Mouse (Mus musculus) heart, embryonic 14.5 days (tissue): ENCODE measurements around the gene Etv4. TPM values are rescaled to one million over a fixed set of nuclear protein-coding genes. Genes with fewer than 3 reads are reported as not detected.

Experiments
- ATAC-seq: fragments of 200-750 bp; cut with Nextera tagmentation; 2 replicates; pipeline ENCODE4 v1.8.0; 2017; ENCODE audit warnings: low read depth, moderate TSS enrichment; ENCODE audit not compliant: insufficient number of reproducible peaks, insufficient read depth, low FRiP score
- H3K27ac ChIP-seq, 2 experiments: fragments of 200-500 bp in 1 of 2; fragments of 300-500 bp in 1 of 2; sonication (generic) in 1 of 2; replicated peaks in 1 of 2; 2 replicates each; pipeline ENCODE4 v1.5.1; 2012 to 2014; ENCODE audit warnings: low read depth in 2 of 2, low read length in 2 of 2, control low read depth in 1 of 2, mild to moderate bottlenecking in 1 of 2, mixed read lengths in 1 of 2; ENCODE audit not compliant: control insufficient read depth in 1 of 2, insufficient read depth in 1 of 2
- H3K27me3 ChIP-seq: fragments of 300-500 bp; sonication (generic); 2 replicates; pipeline ENCODE4 v1.6.1; 2014; ENCODE audit warnings: mild to moderate bottlenecking, low read length, control low read depth; ENCODE audit not compliant: control insufficient read depth, insufficient read depth
- H3K36me3 ChIP-seq: fragments of 300-500 bp; sonication (generic); 2 replicates; pipeline ENCODE4 v1.6.1; 2014; ENCODE audit warnings: mild to moderate bottlenecking, control low read depth, low read length, mixed read lengths; ENCODE audit not compliant: control insufficient read depth, insufficient read depth
- H3K4me1 ChIP-seq, 2 experiments: fragments of 200-500 bp in 1 of 2; fragments of 300-500 bp in 1 of 2; sonication (generic) in 1 of 2; 2 replicates each; pipeline ENCODE4 v1.6.1; 2012 to 2014; ENCODE audit warnings: low read length in 2 of 2, control low read depth in 1 of 2, mixed read lengths in 1 of 2; ENCODE audit not compliant: control insufficient read depth in 2 of 2, insufficient read depth in 2 of 2
- H3K4me2 ChIP-seq: fragments of 300-500 bp; sonication (generic); 2 replicates; pipeline ENCODE4 v1.6.1; 2014; ENCODE audit warnings: mild to moderate bottlenecking, low read length
- H3K4me3 ChIP-seq, 2 experiments: fragments of 200-500 bp in 1 of 2; fragments of 300-500 bp in 1 of 2; sonication (generic) in 1 of 2; 2 replicates each; pipeline ENCODE4 v1.5.1; 2012 to 2014; ENCODE audit warnings: low read length in 2 of 2, mild to moderate bottlenecking in 2 of 2, control low read depth in 1 of 2, low read depth in 1 of 2, moderate library complexity in 1 of 2; ENCODE audit not compliant: control insufficient read depth in 1 of 2, insufficient read depth in 1 of 2
- H3K9ac ChIP-seq: fragments of 300-500 bp; sonication (generic); 2 replicates; pipeline ENCODE4 v1.6.1; 2014; ENCODE audit warnings: mild to moderate bottlenecking, low read length
- H3K9me3 ChIP-seq: fragments of 300-500 bp; sonication (generic); 2 replicates; pipeline ENCODE4 v1.6.1; 2016; ENCODE audit warnings: low read length, control low read depth; ENCODE audit not compliant: control insufficient read depth
- WGBS: fragments of 180-500 bp; shearing (Covaris S2); extraction: QIAGEN DNeasy Blood & Tissue Kit; methylation state at CpG from one replicate; pipeline ENCODE4 v1.1.7; 2014; 5-methylcytosine and 5-hydroxymethylcytosine counted together
- polyA plus RNA-seq: library from polyadenylated mRNA; unstranded; fragments of >200 nt; fragmentation: Nextera tagmentation; extraction: Ambion mirVana; gene quantifications from 2 replicates; pipeline ENCODE4 v1.2.1, GENCODE M21; 2014

Etv4 gene
- 4.0 and 4.8 TPM in 2 replicates for polyA plus RNA-seq

GRCm38 (mm10) chr11:101785143-101785851 is at the start of gene Etv4:
Gene Etv4 (minus strand): TSS chr11:101785371.
- Histone ChIP-seq H3K9ac (peak within 1 kb of the TSS; percentile 71), H3K27me3 (peaks cover 51% of the 10 kb centered on the region), H3K4me2 (peak within 1 kb of the TSS; percentile 99), H3K9me3 (no peaks in the 10 kb centered on the region), H3K4me3 (peak within 1 kb of the TSS; percentile 66 to 70), H3K4me1 (peaks cover 12 to 15% of the 10 kb centered on the region in 2 experiments), H3K36me3 (no peaks in the 10 kb centered on the region), H3K27ac (peak within 1 kb of the TSS; percentile 65 to 73)
- peak; percentile 73 for ATAC-seq
- WGBS, result under 1% methylated on average over 33 of the region's 35 CpGs

GRCm38 (mm10) chr11:101832001-101832400 is 46.8 kb upstream of the Etv4 start:
- H3K4me2 ChIP-seq, result no peak overlapping the region
- H3K9ac ChIP-seq, result peak overlapping the region; percentile 0; the same call in 1 of the 2 replicates
- peaks cover 17 to 22% of the 10 kb centered on the region in 2 experiments for H3K4me1 ChIP-seq
- H3K36me3 ChIP-seq, result no peaks in the 10 kb centered on the region
- no peaks in the 10 kb centered on the region for H3K9me3 ChIP-seq
- WGBS, result 29% methylated on average over 7 of the region's 7 CpGs
- peak overlapping the region; percentile 72 to 81 for H3K27ac ChIP-seq
- ATAC-seq, result 0 out of 2 replicates have a peak, but pooled peaks have one; percentile 41
- H3K27me3 ChIP-seq, result no peaks in the 10 kb centered on the region
- no peak overlapping the region for H3K4me3 ChIP-seq

DNA sequence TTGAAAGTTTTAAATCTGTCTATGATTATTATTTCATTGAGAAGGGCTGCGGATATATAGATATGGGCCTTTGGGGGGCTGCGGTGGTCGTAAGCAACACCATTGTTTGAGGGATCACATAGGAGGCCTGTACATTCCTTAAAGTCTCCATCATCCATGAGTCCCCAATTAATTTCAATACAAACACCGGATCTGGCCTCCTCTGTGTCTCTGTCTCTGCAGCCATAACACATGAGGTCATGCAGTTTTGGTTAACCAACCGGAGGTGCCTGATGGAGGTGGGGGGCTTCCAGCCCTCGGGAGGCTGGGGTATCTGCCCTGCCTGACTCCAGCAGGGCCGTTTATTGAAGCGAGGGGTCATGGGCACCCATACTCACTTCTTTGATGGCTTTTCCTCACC is 45.4 kb upstream of the Etv4 start:
- H3K27ac ChIP-seq, result peak overlapping the region; percentile 63 to 89
- ATAC-seq, result no peak
- no peaks in the 10 kb centered on the region for H3K9me3 ChIP-seq
- H3K27me3 ChIP-seq, result no peaks in the 10 kb centered on the region
- H3K36me3 ChIP-seq, result no peaks in the 10 kb centered on the region
- peak overlapping the region; percentile 38; the same call in 1 of the 2 replicates for H3K9ac ChIP-seq
- WGBS, result 59% methylated on average over 8 of the region's 8 CpGs
- peaks cover 17 to 22% of the 10 kb centered on the region in 2 experiments for H3K4me1 ChIP-seq
- H3K4me3 ChIP-seq, result no peak overlapping the region
- peak overlapping the region; percentile 27; the same call in 1 of the 2 replicates for H3K4me2 ChIP-seq

GRCm38 (mm10) chr11:101830112-101830511 is 44.9 kb upstream of the Etv4 start:
- 21% methylated on average over 10 of the region's 10 CpGs for WGBS
- Histone ChIP-seq H3K9ac (peak overlapping the region; percentile 48), H3K4me1 (peaks cover 16 to 22% of the 10 kb centered on the region in 2 experiments), H3K27me3 (no peaks in the 10 kb centered on the region), H3K27ac (peak overlapping the region; percentile 85 to 89), H3K4me3 (no peak overlapping the region), H3K9me3 (no peaks in the 10 kb centered on the region), H3K36me3 (no peaks in the 10 kb centered on the region), H3K4me2 (peak overlapping the region; percentile 27; the same call in 1 of the 2 replicates)
- ATAC-seq, result peak; percentile 57

DNA sequence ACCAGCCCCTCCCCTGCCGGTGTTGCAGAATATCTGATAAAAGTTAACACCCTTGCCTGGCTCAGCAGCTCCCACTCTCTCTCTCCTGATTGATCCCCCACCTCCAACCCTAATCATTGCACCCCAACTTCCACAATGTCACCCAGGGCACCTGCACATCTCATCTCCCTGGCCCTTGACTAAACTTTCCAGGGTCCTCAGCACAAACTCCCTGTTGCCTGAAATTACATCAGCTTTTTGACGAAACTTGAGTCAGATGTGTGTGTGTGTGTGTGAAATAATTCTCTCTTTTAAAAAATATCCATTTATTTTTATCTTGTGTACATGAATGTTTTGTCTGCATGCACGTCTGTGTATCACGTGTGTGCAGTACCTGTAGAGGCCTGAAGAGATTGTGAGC is 43.5 kb upstream of the Etv4 start:
- peaks cover 14 to 22% of the 10 kb centered on the region in 2 experiments for H3K4me1 ChIP-seq
- no peak overlapping the region for H3K9ac ChIP-seq
- H3K4me2 ChIP-seq, result no peak overlapping the region
- no peak overlapping the region for H3K4me3 ChIP-seq
- H3K9me3 ChIP-seq, result no peaks in the 10 kb centered on the region
- no peaks in the 10 kb centered on the region for H3K27me3 ChIP-seq
- 0 out of 4 replicates have a peak overlapping the region, but pooled peaks have one; percentile 16 to 89 for H3K27ac ChIP-seq
- ATAC-seq, result no peak
- 86% methylated on average over 4 of the region's 4 CpGs for WGBS
- H3K36me3 ChIP-seq, result no peaks in the 10 kb centered on the region

- no peak overlapping the region for H3K27ac ChIP-seq
- H3K36me3 ChIP-seq, result no peaks in the 10 kb centered on the region
- no peak for ATAC-seq
- no peak overlapping the region for H3K9ac ChIP-seq
- H3K9me3 ChIP-seq, result peaks cover 4% of the 10 kb centered on the region; the same call in 1 of the 2 replicates
- 64% methylated on average over 3 of the region's 3 CpGs for WGBS
- no peaks in the 10 kb centered on the region for H3K27me3 ChIP-seq
- H3K4me1 ChIP-seq, result peaks cover 14% of the 10 kb centered on the region in 2 experiments
- no peak overlapping the region for H3K4me3 ChIP-seq
- H3K4me2 ChIP-seq, result no peak overlapping the region
Measured at GRCm38 (mm10) chr11:101823210-101823609, 38.0 kb upstream of the Etv4 start.

- peaks cover 14 to 17% of the 10 kb centered on the region in 2 experiments for H3K4me1 ChIP-seq
- H3K27ac ChIP-seq, result peak overlapping the region; percentile 48 to 67
- whole genome bisulfite sequencing, result 8% methylated on average over 11 of the region's 11 CpGs
- H3K4me3 ChIP-seq, result peak overlapping the region in 1 of 2 experiments; percentile 6; a peak in 1 of 4 replicates
- no peaks in the 10 kb centered on the region for H3K36me3 ChIP-seq
- 0 out of 2 replicates have a peak overlapping the region, but pooled peaks have one; percentile 35 for H3K9ac ChIP-seq
- ATAC-seq, result peak; percentile 26; the same call in 1 of the 2 replicates
- peak overlapping the region; percentile 53 for H3K4me2 ChIP-seq
- no peaks in the 10 kb centered on the region for H3K27me3 ChIP-seq
- H3K9me3 ChIP-seq, result peaks cover 4% of the 10 kb centered on the region; the same call in 1 of the 2 replicates
Measured at GRCm38 (mm10) chr11:101820899-101821298, 35.7 kb upstream of the Etv4 start.
